Mouse (Mus musculus) cortical plate, adult 2 months (tissue): ENCODE results near the gene Fam173a.

Experiments used
- CTCF ChIP-seq: fragments of 200-500 bp; IDR thresholded peaks from 2 replicates; pipeline ENCODE4 v1.5.1; 2011; ENCODE audit warnings: mild to moderate bottlenecking, control low read depth, low read length; ENCODE audit not compliant: insufficient read depth; ENCODE audit errors: extremely low read depth
- POLR2A ChIP-seq: fragments of 200-500 bp; IDR thresholded peaks from 2 replicates; pipeline ENCODE4 v1.6.1; 2011; ENCODE audit warnings: mild to moderate bottlenecking, low read length, control low read depth; ENCODE audit not compliant: insufficient read depth; ENCODE audit errors: extremely low read depth

DNA sequence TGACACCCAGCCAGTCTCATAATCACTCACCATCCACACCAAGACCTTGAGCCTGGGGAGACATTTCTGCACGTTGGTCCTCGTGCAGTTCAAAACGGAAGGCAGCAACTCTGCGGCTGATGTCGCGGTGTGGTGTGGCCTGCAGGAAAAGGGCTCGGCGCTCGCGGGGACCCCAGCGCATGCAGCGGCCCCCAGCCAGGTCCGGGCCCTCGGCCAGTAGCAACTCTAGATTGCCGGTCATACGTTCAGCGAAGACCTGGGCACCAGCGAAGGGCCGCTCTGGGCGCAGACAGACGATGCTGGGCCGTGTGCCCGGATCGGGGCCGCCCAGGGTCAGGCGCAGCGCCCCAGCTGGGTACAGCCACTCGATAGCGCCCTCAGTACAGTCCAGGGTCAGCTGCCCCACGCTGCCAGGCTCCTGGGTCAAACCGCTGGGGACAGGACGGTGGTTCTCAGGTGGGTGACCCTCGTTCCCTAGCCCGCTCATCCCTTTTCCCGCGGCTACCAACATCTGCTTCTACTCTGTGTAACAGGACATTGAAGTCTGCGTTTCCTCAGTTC lies 3.6 kb upstream of the Fam173a start:
- no peak for TF ChIP-seq CTCF
- no peak for TF ChIP-seq POLR2A
